21 mouse cellular contexts compared by ENCODE assay signal in the genomic region with DNA sequence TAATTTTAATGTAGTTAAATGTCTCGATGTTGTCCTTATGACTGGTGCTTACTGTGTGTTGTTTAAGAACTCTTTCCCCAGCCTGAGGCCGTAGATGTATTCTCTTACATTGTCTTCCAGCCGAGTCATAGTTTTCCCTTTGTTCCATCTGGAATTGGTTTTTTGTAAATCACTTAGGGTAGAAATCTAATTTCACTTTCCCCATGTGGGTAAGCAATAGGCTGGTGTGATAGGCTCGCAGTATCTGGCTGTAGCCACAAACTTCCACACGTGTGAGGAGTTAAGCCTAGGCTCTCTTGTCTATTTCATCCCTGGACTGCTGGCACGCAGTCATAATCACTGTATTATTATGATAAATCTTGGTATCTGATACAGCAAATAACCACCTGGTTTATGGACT. TPM values are rescaled to one million over a fixed set of nuclear protein-coding genes. Genes with fewer than 3 reads are reported as not detected.
"Had no signal": no experiment of that assay in that cellular context is flagged by ENCODE, and none has a peak within 500 bp of the region (broad histone marks: within the 10 kb centered on the region; RNA-seq: fewer than 3 reads in every experiment).

No protein-coding gene starts in this region.

- H3K4me3 ChIP-seq: liver, embryonic 13.5 days; midbrain, embryonic 12.5 days; midbrain, embryonic 15.5 days; myocyte had no signal

- H3K27ac ChIP-seq: liver, embryonic 13.5 days; midbrain, embryonic 12.5 days; midbrain, embryonic 15.5 days; stomach, postnatal 0 days had no signal

- H3K9me3 ChIP-seq: liver, embryonic 13.5 days; midbrain, embryonic 12.5 days; midbrain, embryonic 15.5 days had no signal

- DNase-seq: kidney, adult 18-20 months; kidney, adult 9 months; kidney, postnatal 14 days; kidney, postnatal 4 days; layer of hippocampus, adult 9-11 months; liver, embryonic 13.5 days; lung, adult 2 months; lung, postnatal 14 days; lung, postnatal 4 days; right cerebral cortex, adult 18-20 months; right cerebral cortex, postnatal 14 days; right cerebral cortex, postnatal 4 days; thymus, adult 2 months; thymus, postnatal 14 days had no signal

- H3K27me3 ChIP-seq: liver, embryonic 13.5 days; midbrain, embryonic 12.5 days; midbrain, embryonic 15.5 days had no signal

- H3K9ac ChIP-seq: liver, embryonic 13.5 days; midbrain, embryonic 12.5 days; midbrain, embryonic 15.5 days had no signal

- H3K36me3 ChIP-seq: liver, embryonic 13.5 days; midbrain, embryonic 12.5 days; midbrain, embryonic 15.5 days had no signal

- H3K4me1 ChIP-seq: liver, embryonic 13.5 days had no signal

- H3K4me2 ChIP-seq: liver, embryonic 13.5 days; midbrain, embryonic 12.5 days; midbrain, embryonic 15.5 days had no signal

- ATAC-seq: midbrain, embryonic 15.5 days had no signal

RNA-seq across cellular contexts. Expression of gene Itga11, which starts 26.9 kb away (rescaled TPM):
- total RNA-seq: megakaryocyte progenitor cell, adult 5-6 weeks; megakaryocyte-erythroid progenitor cell, adult 5-6 weeks; monocyte, adult 5-6 weeks had no signal
